Mouse (Mus musculus): ENCODE results near the gene Cd244a.

Cd244a gene

GRCm38 (mm10) chr1:171648840-171649239 is 89.8 kb downstream of the Cd244a start:
- DNase-seq (ENCODE audit: low read depth, low spot score): no peak

- DNase-seq (ENCODE audit: low read depth, low spot score): no peak
These were observed 93.7 kb downstream of the Cd244a start, which contains the start of gene Slamf7 for GRCm38 (mm10) chr1:171652734-171653133. TSS of gene Slamf7 (minus strand) at chr1:171653035.

- DNase-seq (ENCODE audit: low read depth, low spot score): no peak
These were observed 99.6 kb downstream of the Cd244a start for GRCm38 (mm10) chr1:171658561-171658991.

Measured in WW6 (cell line).